Mouse (Mus musculus): ENCODE results near the gene Ap4m1. TPM values are rescaled to one million over a fixed set of nuclear protein-coding genes. Genes with fewer than 3 reads are reported as not detected.

Gene Ap4m1
- total RNA-seq (2023), result 26.7 TPM

DNA sequence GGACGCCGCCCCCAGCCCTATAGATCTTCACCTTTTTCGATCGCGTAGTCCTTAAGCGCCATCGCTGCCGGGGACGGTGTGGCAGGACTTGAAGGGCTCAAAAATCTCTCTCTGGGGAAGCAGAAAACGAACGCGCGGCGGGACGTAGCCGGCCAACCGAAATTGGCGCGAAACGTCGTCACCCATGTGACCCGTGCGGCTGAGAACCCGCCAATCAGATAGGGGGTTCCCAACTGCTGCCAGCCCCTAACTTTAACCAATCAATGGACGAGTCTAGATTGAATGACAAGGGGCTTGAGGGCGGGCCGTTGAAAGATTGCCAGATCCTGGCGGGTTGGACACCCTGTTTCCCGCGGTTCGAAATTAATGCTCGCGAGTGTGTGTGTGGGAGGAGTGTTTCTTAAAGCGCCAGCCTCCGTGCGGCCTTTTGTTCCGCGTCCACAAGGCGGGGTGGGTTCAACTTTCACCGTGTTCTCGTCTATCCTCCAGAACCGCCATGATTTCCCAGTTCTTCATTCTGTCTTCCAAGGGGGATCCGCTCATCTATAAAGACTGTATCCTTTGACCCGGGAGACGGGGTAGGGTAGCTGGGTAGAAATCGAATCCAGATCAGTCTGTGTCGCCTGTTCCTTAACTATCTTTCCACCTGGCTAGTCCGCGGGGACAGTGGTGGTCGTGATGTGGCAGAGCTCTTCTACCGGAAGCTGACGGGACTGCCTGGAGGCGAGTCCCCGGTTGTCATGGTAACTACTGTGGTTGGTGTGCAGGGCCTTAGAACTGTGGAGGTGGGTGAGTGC is at the start of gene Ap4m1, which contains the start of gene Mcm7:
Ap4m1 (plus strand) TSS at position 308 of the 797 bp plus-strand sequence.
Mcm7 (minus strand) TSS at position 728 of the 797 bp plus-strand sequence.

DNA sequence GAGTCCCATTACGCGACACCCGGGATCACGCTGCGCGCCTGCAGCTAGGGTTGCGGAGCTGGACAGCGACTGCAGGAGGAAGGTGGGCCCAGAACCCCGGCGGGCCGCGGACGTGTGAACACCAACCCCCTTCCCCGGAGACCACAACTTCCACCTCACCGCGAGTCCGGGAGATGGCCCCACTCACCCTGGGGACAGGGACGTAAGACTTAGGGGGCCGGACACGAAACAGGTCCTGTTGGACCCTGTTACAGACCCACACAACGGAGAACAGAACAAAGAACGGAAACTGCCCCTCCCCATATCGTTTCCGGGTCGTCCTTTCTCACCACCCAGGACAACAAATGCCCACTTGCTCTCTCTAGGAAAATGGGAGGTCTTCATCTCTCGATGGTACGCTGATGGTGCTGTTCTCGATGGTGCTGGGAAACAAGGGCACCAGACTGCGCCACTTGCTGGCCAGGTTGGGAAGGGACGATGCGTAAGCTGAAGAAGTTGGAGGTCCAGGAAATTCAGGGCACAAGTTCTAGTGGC is 16.3 kb upstream of the Ap4m1 start, which contains the start of gene Zfp113:
Zfp113 (minus strand) TSS at position 302 of the 534 bp plus-strand sequence.

DNA sequence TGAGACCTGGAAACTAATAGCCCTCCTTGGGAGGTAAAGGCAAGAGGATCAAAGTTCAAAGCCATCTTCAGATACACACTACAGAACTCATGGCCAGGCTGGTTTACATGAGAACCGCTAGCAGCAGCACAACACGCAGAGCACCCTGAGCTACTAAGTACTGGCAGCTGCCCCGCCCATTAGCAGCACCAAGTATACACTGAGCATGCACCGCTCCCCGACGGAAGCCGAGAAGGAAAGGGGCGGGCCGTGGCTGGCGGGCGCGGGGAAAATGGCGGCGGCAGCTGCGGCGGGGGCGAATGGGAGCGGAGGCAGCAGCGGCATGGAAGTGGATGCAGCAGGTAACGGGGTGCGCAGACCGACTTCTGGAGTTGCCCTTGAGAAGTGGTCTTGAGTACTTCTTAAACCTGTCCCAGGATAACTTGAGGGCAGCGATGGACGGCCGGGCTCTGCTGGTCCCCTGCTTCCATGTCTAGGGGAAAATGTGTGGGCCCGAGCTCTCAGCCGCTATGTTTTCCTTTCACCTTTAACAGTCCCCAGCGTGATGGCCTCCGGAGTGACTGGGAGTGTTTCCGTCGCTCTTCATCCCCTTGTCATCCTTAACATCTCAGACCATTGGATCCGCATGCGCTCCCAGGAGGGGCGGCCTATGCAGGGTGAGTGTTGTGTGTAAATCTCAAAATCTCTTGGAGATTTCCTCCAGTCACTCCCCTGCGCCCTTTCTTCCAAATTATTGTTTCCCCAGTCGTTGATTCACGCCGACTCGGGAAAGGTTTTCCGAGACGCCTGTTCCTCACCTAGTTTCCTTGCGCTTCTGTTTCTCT is 10.7 kb upstream of the Ap4m1 start, which contains the start of gene Cops6:
Cops6 (plus strand) TSS at position 230 of the 824 bp plus-strand sequence.

DNA sequence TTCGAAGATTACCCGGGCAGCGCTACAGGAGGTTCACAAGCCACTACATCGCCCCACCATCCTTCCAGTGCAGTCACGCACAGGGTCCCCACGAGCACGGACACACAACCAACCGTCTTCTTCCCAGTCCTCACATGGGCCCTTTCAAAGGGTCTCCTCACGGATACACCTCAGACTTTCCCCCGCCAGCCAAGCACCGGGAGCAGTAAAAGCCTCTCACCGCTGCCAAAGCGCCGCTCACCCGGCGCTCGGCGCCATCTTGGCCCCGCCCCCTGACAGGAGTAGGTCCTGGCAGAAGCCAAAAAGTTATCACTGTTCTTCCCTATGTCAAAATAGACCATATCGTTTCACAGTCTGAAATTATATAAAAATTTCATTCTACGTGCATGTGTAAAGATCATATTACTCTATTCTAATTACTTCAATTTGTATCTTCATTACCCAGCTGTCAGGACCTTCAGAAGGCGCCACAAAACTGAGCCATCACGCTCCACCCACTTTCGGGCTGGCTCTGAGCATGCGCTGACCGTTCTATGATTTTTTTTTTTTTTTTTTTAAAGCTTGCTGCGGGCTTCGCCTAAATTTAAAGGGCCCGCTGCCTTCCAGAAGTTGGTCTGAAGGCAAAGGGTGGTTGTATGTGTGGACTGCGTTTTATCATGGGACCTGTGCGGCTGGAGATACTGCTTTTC is 15.3 kb downstream of the Ap4m1 start, which contains the start of the genes Taf6 and Cnpy4:
Taf6 (minus strand) TSS at position 502 of the 689 bp plus-strand sequence.
Cnpy4 (plus strand) TSS at position 536 of the 689 bp plus-strand sequence.

DNA sequence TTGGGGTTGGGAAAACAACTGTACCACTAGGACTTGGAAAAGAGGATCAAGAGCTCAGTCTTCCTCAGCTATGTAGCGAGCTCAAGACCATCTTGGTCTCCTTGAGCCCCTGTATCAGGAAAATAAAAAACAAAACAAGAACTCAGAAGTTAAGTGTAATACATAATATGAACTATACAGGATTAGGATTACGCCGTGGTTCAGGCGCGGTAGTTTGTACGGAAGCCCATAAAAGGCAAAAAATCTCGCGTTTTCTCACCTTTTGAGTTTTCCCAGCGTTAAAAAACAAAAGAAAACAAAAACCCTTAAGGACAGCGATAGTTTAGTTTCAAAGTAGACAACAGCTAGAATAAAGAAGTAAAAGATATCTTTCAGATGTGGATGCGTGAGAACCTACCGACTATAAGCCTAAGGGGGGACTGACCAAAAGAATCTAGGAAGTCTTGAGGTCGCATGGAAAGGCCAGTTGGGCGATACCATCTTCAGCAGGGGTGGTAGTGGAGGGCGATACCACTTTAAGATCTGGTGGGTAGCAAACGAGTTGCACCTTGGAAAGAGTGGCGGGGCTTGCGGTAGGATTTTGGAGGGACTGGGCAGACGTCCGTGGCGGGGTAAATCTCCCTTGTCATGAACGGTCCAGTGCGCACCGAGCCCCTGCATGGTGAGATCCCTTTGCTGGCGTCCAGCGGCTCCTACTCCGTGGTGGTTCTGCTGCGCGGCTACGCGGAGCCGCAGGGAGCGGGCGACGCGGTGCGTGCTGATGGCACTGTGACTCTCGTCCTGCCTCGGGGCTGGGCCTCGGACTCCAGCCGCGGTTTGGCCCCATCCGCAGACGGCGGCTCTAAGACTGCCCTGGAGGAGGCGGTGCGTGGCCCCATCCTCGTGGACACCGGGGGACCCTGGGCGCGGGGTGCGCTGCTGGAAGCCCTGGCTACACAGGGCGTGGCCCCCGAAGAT is 22.2 kb downstream of the Ap4m1 start, which contains the start of gene Mblac1:
Mblac1 (plus strand) TSS at position 544 of the 957 bp plus-strand sequence.

DNA sequence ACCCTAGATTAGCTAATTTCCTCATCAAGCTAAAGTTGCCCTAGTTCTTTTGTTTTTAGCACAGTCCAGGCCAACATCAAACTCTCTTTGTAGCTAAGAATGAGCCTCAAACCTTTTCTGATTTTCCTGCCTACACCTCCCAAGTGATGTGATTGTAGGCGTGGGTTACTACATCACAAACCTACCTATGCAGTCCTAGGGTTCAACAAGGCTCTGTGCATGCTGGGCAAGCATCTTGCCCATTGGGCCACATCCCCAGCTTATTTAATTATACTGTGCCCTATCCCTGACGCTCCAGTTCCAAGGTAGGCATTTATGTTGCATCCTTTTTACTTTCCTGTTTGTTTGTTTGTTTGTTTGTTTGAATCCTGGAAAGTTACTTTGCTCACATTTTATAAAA is 53.9 kb downstream of the Ap4m1 start, which contains the start of gene Nxpe5:
Nxpe5 (plus strand) TSS at position 199 of the 400 bp plus-strand sequence.

Other genes starting within 250 kb of the Ap4m1 start
- gene Gjc3, start 208.9 kb upstream of the Ap4m1 start, total RNA-seq (2023), result not detected
- not detected for gene Azgp1, start 190.5 kb upstream of the Ap4m1 start, total RNA-seq (2023)
- not detected for gene Smok3a, start 150.7 kb upstream of the Ap4m1 start, total RNA-seq (2023)
- gene Smok3b, start 150.6 kb upstream of the Ap4m1 start, total RNA-seq (2023), result not detected
- not detected for gene Smok3c, start 118.8 kb upstream of the Ap4m1 start, total RNA-seq (2023)
- gene Zkscan1, start 86.9 kb upstream of the Ap4m1 start, total RNA-seq (2023), result 23.5 TPM
- 13.4 TPM for gene Zscan21, start 55.1 kb upstream of the Ap4m1 start, total RNA-seq (2023)
- 13.9 TPM for gene Zfp113, start 16.3 kb upstream of the Ap4m1 start, total RNA-seq (2023)
- gene Cops6, start 10.9 kb upstream of the Ap4m1 start, total RNA-seq (2023), result 54.0 TPM
- 74.2 TPM for gene Mcm7, start 420 bp downstream of the Ap4m1 start, total RNA-seq (2023)
- 29.3 TPM for gene Taf6, start 15.4 kb downstream of the Ap4m1 start, total RNA-seq (2023)
- 21.0 TPM for gene Cnpy4, start 15.5 kb downstream of the Ap4m1 start, total RNA-seq (2023)
- 0.67 TPM for gene Mblac1, start 22.3 kb downstream of the Ap4m1 start, total RNA-seq (2023)
- gene Nxpe5, start 53.9 kb downstream of the Ap4m1 start, total RNA-seq (2023), result not detected
- gene Lamtor4, start 83.5 kb downstream of the Ap4m1 start, total RNA-seq (2023), result 24.8 TPM
- 53.1 TPM for gene BC037034, start 92.0 kb downstream of the Ap4m1 start, total RNA-seq (2023)
- not detected for gene Gal3st4, start 100.8 kb downstream of the Ap4m1 start, total RNA-seq (2023)
- gene Gm43720, start 108.0 kb downstream of the Ap4m1 start, total RNA-seq (2023), result not detected
- 0.86 TPM for gene Gpc2, start 108.0 kb downstream of the Ap4m1 start, total RNA-seq (2023)
- gene Stag3, start 108.2 kb downstream of the Ap4m1 start, total RNA-seq (2023), result not detected
- gene Pvrig, start 170.0 kb downstream of the Ap4m1 start, total RNA-seq (2023), result not detected